Mouse (Mus musculus): Measurements from ENCODE around the gene Sec24b. TPM values are rescaled to one million over a fixed set of nuclear protein-coding genes. Genes with fewer than 3 reads are reported as not detected.

Gene Sec24b
- 10 to 100 TPM; 30.8 to 33.2 TPM for total RNA-seq (2021)
- polyA plus RNA-seq (2012; rRNA removed) = 29.8 and 36.2 TPM in 2 replicates
- long read RNA-seq, partial matches to known transcripts = 8 of 13 reads
- long read RNA-seq, other reads (novel, unspliced or antisense) = 5 of 13 reads

- DNase-seq = peak; percentile 28 to 55
- Histone ChIP-seq H3K9ac (ENCODE audit: low read depth, low read length) (peak within 1 kb of the TSS; percentile 96), H3K36me3 (ENCODE audit: control insufficient read depth, insufficient read depth, low read length) (peaks cover 7% of the 10 kb centered on the region; the same call in 1 of the 2 replicates), H3K27ac (peak within 1 kb of the TSS; percentile 90), H3K4me3 (peak within 1 kb of the TSS; percentile 69), H3K79me2 (replicated peaks; ENCODE audit: control insufficient read depth, insufficient read depth, low read length) (no peaks in the 10 kb centered on the region; the same call in 1 of the 2 replicates), H3K27me3 (ENCODE audit: control insufficient read depth, insufficient read depth, low read length) (no peaks in the 10 kb centered on the region), H3K4me1 (ENCODE audit: control insufficient read depth, insufficient read depth, low read length) (peaks cover 12% of the 10 kb centered on the region)
- TF ChIP-seq POLR2A (IDR thresholded peaks at IDR 0.05; ENCODE audit: insufficient read depth, low read depth, low read length) (no peak), CTCF (IDR thresholded peaks at IDR 0.05) (no peak), EP300 (IDR thresholded peaks at IDR 0.05; ENCODE audit: insufficient read depth, low read depth, low read length) (no peak)
- intact Hi-C loops (cut with DNase I) = loop anchor here (5.0 kb wide), 3 partner anchors 159 to 229 kb away; partner anchors contain the start of genes Casp6, Gar1 and Pla2g12a
- WGBS = 5% methylated on average over 12 of the region's 12 CpGs
Measured at GRCm38 (mm10) chr3:130061281-130061680, at the start of gene Sec24b. Gene Sec24b (minus strand): TSS chr3:130061553.

GRCm38 (mm10) chr3:130104471-130104870, 43.1 kb upstream of the Sec24b start:
- Histone ChIP-seq H3K4me3 (no peak overlapping the region), H3K27me3 (ENCODE audit: control insufficient read depth, insufficient read depth, low read length) (no peaks in the 10 kb centered on the region; the same call in 1 of the 2 replicates), H3K36me3 (ENCODE audit: control insufficient read depth, insufficient read depth, low read length) (no peaks in the 10 kb centered on the region), H3K4me1 (ENCODE audit: control insufficient read depth, insufficient read depth, low read length) (no peaks in the 10 kb centered on the region), H3K9ac (ENCODE audit: low read depth, low read length) (no peak overlapping the region), H3K27ac (no peak overlapping the region), H3K79me2 (replicated peaks; ENCODE audit: control insufficient read depth, insufficient read depth, low read length) (no peaks in the 10 kb centered on the region)
- TF ChIP-seq EP300 (IDR thresholded peaks at IDR 0.05; ENCODE audit: insufficient read depth, low read depth, low read length) (no peak), CTCF (IDR thresholded peaks at IDR 0.05) (no peak), POLR2A (IDR thresholded peaks at IDR 0.05; ENCODE audit: insufficient read depth, low read depth, low read length) (no peak)
- DNase-seq = no peak
- intact Hi-C loops (cut with DNase I) = no loop called here
- WGBS = 66% methylated on average over 9 of the region's 9 CpGs

GRCm38 (mm10) chr3:130103486-130103885, 42.1 kb upstream of the Sec24b start:
- TF ChIP-seq POLR2A (IDR thresholded peaks at IDR 0.05; ENCODE audit: insufficient read depth, low read depth, low read length) (no peak), EP300 (IDR thresholded peaks at IDR 0.05; ENCODE audit: insufficient read depth, low read depth, low read length) (no peak), CTCF (IDR thresholded peaks at IDR 0.05) (peak; percentile 60)
- DNase-seq = no peak
- Histone ChIP-seq H3K4me3 (no peak overlapping the region), H3K9ac (ENCODE audit: low read depth, low read length) (no peak overlapping the region), H3K79me2 (replicated peaks; ENCODE audit: control insufficient read depth, insufficient read depth, low read length) (no peaks in the 10 kb centered on the region), H3K27me3 (ENCODE audit: control insufficient read depth, insufficient read depth, low read length) (no peaks in the 10 kb centered on the region; the same call in 1 of the 2 replicates), H3K4me1 (ENCODE audit: control insufficient read depth, insufficient read depth, low read length) (no peaks in the 10 kb centered on the region), H3K36me3 (ENCODE audit: control insufficient read depth, insufficient read depth, low read length) (no peaks in the 10 kb centered on the region), H3K27ac (no peak overlapping the region)
- WGBS = 77% methylated on average over 8 of the region's 8 CpGs
- intact Hi-C loops (cut with DNase I) = no loop called here

GRCm38 (mm10) chr3:130095160-130095781, 33.9 kb upstream of the Sec24b start:
- H3K4me3 ChIP-seq = no peak overlapping the region
- 35% methylated on average over 5 of the region's 5 CpGs for WGBS
- DNase-seq = no peak
- no peaks in the 10 kb centered on the region for H3K79me2 ChIP-seq (replicated peaks; ENCODE audit: control insufficient read depth, insufficient read depth, low read length)
- no peaks in the 10 kb centered on the region for H3K4me1 ChIP-seq (ENCODE audit: control insufficient read depth, insufficient read depth, low read length)
- no peak overlapping the region for H3K9ac ChIP-seq (ENCODE audit: low read depth, low read length)
- no peaks in the 10 kb centered on the region for H3K27me3 ChIP-seq (ENCODE audit: control insufficient read depth, insufficient read depth, low read length)
- intact Hi-C loops (cut with DNase I) = loop anchor here (1.0 kb wide), 2 partner anchors 479 to 596 kb away; no protein-coding TSS in a partner anchor
- no peak for TF ChIP-seq POLR2A (IDR thresholded peaks at IDR 0.05; ENCODE audit: insufficient read depth, low read depth, low read length)
- TF ChIP-seq CTCF (IDR thresholded peaks at IDR 0.05) = peak; percentile 76
- H3K27ac ChIP-seq = no peak overlapping the region
- no peaks in the 10 kb centered on the region for H3K36me3 ChIP-seq (ENCODE audit: control insufficient read depth, insufficient read depth, low read length)

GRCm38 (mm10) chr3:130094125-130094704, 32.9 kb upstream of the Sec24b start:
- Histone ChIP-seq H3K36me3 (ENCODE audit: control insufficient read depth, insufficient read depth, low read length) (no peaks in the 10 kb centered on the region), H3K4me1 (ENCODE audit: control insufficient read depth, insufficient read depth, low read length) (no peaks in the 10 kb centered on the region), H3K4me3 (no peak overlapping the region), H3K27ac (no peak overlapping the region), H3K79me2 (replicated peaks; ENCODE audit: control insufficient read depth, insufficient read depth, low read length) (no peaks in the 10 kb centered on the region), H3K27me3 (ENCODE audit: control insufficient read depth, insufficient read depth, low read length) (no peaks in the 10 kb centered on the region), H3K9ac (ENCODE audit: low read depth, low read length) (no peak overlapping the region)
- no peak for TF ChIP-seq CTCF (IDR thresholded peaks at IDR 0.05)
- no peak for TF ChIP-seq POLR2A (IDR thresholded peaks at IDR 0.05; ENCODE audit: insufficient read depth, low read depth, low read length)
- no peak for TF ChIP-seq EP300 (IDR thresholded peaks at IDR 0.05; ENCODE audit: insufficient read depth, low read depth, low read length)
- DNase-seq = no peak
- intact Hi-C loops (cut with DNase I) = no loop called here
- WGBS = 69% methylated on average over 5 of the region's 5 CpGs

GRCm38 (mm10) chr3:130090460-130090859, 29.1 kb upstream of the Sec24b start:
- no peak overlapping the region for H3K4me3 ChIP-seq
- no peaks in the 10 kb centered on the region for H3K79me2 ChIP-seq (replicated peaks; ENCODE audit: control insufficient read depth, insufficient read depth, low read length)
- H3K36me3 ChIP-seq (ENCODE audit: control insufficient read depth, insufficient read depth, low read length) = no peaks in the 10 kb centered on the region
- intact Hi-C loops (cut with DNase I) = no loop called here
- H3K9ac ChIP-seq (ENCODE audit: low read depth, low read length) = no peak overlapping the region
- WGBS = 54% methylated on average over 9 of the region's 9 CpGs
- no peak for DNase-seq
- no peak overlapping the region for H3K27ac ChIP-seq
- TF ChIP-seq CTCF (IDR thresholded peaks at IDR 0.05) (no peak), EP300 (IDR thresholded peaks at IDR 0.05; ENCODE audit: insufficient read depth, low read depth, low read length) (no peak), POLR2A (IDR thresholded peaks at IDR 0.05; ENCODE audit: insufficient read depth, low read depth, low read length) (no peak)
- no peaks in the 10 kb centered on the region for H3K27me3 ChIP-seq (ENCODE audit: control insufficient read depth, insufficient read depth, low read length)
- H3K4me1 ChIP-seq (ENCODE audit: control insufficient read depth, insufficient read depth, low read length) = no peaks in the 10 kb centered on the region

Measured in heart, adult 2 months (tissue).